Mouse (Mus musculus): ENCODE data around the gene Sema3b. TPM values are rescaled to one million over a fixed set of nuclear protein-coding genes. Genes with fewer than 3 reads are reported as not detected.

Gene Sema3b
- polyA plus RNA-seq, 2 experiments, result 0.22 to 0.33 TPM

DNA sequence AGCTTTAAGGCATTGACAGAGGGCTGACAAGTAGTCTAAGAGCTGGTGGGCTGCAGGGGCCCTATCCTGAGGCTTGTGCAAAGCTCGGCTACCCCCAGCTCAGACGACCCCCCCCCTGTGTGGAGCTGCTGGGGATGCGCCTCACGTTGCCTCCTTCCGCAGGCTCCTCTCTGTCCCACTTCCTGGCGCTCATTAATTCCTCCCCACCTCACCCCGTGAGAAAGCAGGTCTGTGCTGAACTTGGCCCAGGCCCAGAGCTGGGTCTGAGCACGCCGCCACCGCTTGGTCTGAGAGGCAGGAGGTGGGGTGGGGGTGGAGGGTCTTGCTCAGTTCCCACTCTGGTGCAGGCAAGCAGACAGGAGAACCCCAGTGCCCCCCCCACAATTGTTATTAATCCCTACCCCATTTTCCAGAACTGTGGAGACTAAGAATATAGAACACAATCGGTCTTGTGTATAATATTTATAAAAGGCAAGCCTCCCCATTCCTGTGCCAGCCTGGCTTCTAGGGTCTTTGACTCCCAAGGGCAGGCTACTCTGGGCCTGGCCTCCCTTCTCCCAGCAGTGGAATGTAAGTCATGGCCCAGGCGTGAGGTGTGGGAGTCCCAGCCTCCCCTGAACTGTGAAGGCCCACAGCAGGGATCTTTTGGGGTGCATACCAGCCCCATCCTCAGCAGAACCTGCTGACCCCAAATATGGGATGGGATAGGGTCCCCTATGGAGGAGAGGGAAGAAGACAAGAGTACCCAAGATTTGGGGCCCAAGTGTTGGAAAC, 41.9 kb upstream of the Sema3b start:
- no peak overlapping the region for H3K27ac ChIP-seq
- ATAC-seq (ENCODE audit: insufficient read depth) (no peak), DNase-seq (ENCODE audit: low read depth in 3 of 3, low spot score in 3 of 3) (no peak)
- no peak for TF ChIP-seq CTCF (IDR thresholded peaks at IDR 0.05; ENCODE audit: low read depth)
- TF ChIP-seq EP300 (IDR thresholded peaks at IDR 0.05; ENCODE audit: low read depth), result no peak
- H3K9ac ChIP-seq (replicated peaks), result no peak overlapping the region
- H3K4me3 ChIP-seq (ENCODE audit: insufficient read depth in 1 of 2, low read depth in 2 of 2, low read length in 2 of 2), result no peak overlapping the region
- H3K36me3 ChIP-seq (replicated peaks; ENCODE audit: control insufficient read depth, insufficient read depth, low read depth), result no peaks in the 10 kb centered on the region
- H3K9me3 ChIP-seq (ENCODE audit: control insufficient read depth, low read length), result no peaks in the 10 kb centered on the region
- H3K4me2 ChIP-seq (ENCODE audit: low read depth), result no peak overlapping the region
- H3K4me1 ChIP-seq (replicated peaks; ENCODE audit: control insufficient read depth in 2 of 2, insufficient read depth in 2 of 2, low read length in 1 of 2), result no peaks in the 10 kb centered on the region; a peak in 1 of 4 replicates
- WGBS (ENCODE audit: insufficient replicate concordance), result 53% methylated on average over 12 of the region's 12 CpGs
- H3K27me3 ChIP-seq (ENCODE audit: control insufficient read depth, insufficient read depth, low read length), result no peaks in the 10 kb centered on the region

DNA sequence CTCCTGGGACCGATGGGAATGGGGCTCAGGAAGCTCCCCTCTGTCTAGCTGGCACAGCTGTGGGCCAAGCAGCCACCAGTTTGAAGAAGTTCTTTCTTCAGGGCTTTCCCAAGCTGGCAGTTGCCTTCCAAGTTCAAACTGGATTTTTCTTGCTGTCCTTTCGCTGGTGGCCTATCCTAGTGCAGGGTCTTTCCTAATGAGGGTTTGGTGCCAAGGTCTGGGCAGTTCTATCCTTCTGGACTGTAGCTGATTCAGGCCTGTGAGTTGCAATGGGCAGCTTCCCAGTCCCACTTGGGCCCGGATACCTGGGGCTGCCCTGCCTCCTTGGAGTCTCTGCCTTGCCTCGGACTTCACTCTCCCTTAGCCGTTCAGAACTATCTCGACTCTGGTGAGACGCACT, 41.2 kb upstream of the Sema3b start:
- DNase-seq (ENCODE audit: low read depth in 3 of 3, low spot score in 3 of 3), result no peak
- H3K4me2 ChIP-seq (ENCODE audit: low read depth), result no peak overlapping the region
- H3K4me1 ChIP-seq (replicated peaks; ENCODE audit: control insufficient read depth in 2 of 2, insufficient read depth in 2 of 2, low read length in 1 of 2), result peaks cover 0 to 3% of the 10 kb centered on the region in 2 experiments; a peak in 1 of 4 replicates
- 59% methylated on average over 7 of the region's 7 CpGs for WGBS (ENCODE audit: insufficient replicate concordance)
- no peaks in the 10 kb centered on the region for H3K9me3 ChIP-seq (ENCODE audit: control insufficient read depth, low read length)
- no peaks in the 10 kb centered on the region for H3K36me3 ChIP-seq (replicated peaks; ENCODE audit: control insufficient read depth, insufficient read depth, low read depth)
- H3K27me3 ChIP-seq (ENCODE audit: control insufficient read depth, insufficient read depth, low read length), result no peaks in the 10 kb centered on the region
- no peak for ATAC-seq (ENCODE audit: insufficient read depth)
- no peak overlapping the region for H3K27ac ChIP-seq
- H3K4me3 ChIP-seq (ENCODE audit: insufficient read depth in 1 of 2, low read depth in 2 of 2, low read length in 2 of 2), result no peak overlapping the region
- no peak overlapping the region for H3K9ac ChIP-seq (replicated peaks)
- TF ChIP-seq EP300 (IDR thresholded peaks at IDR 0.05; ENCODE audit: low read depth) (no peak), CTCF (IDR thresholded peaks at IDR 0.05; ENCODE audit: low read depth) (no peak)

DNA sequence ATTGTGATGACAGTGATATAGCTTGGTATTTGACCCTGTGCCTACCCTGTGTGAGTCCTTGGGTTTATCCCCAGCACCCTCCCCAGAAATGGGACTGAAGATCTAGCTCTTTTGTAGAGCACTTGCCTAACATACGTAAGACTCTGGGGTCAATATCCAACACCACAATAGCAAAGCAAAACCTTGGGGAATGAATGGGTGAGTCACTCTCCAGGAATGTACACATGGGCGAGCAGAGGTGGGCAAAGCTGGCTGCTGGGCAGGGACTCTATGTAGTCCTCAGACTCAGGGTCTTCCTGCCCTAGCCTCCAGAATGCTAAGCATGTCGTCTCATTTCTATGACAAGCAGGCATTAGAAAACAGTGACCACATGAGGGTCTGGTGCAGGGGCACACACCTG, 39.7 kb upstream of the Sema3b start:
- TF ChIP-seq EP300 (IDR thresholded peaks at IDR 0.05; ENCODE audit: low read depth), result no peak
- TF ChIP-seq CTCF (IDR thresholded peaks at IDR 0.05; ENCODE audit: low read depth), result no peak
- Histone ChIP-seq H3K4me2 (ENCODE audit: low read depth) (no peak overlapping the region), H3K27me3 (ENCODE audit: control insufficient read depth, insufficient read depth, low read length) (no peaks in the 10 kb centered on the region), H3K4me1 (replicated peaks; ENCODE audit: control insufficient read depth in 2 of 2, insufficient read depth in 2 of 2, low read length in 1 of 2) (peaks cover 3 to 14% of the 10 kb centered on the region in 2 experiments), H3K36me3 (replicated peaks; ENCODE audit: control insufficient read depth, insufficient read depth, low read depth) (no peaks in the 10 kb centered on the region), H3K9ac (replicated peaks) (no peak overlapping the region), H3K4me3 (ENCODE audit: insufficient read depth in 1 of 2, low read depth in 2 of 2, low read length in 2 of 2) (no peak overlapping the region), H3K27ac (no peak overlapping the region), H3K9me3 (ENCODE audit: control insufficient read depth, low read length) (no peaks in the 10 kb centered on the region)
- no peak for ATAC-seq (ENCODE audit: insufficient read depth)
- no peak for DNase-seq (ENCODE audit: low read depth in 3 of 3, low spot score in 3 of 3)
- 47% methylated on average over 3 of the region's 3 CpGs for WGBS (ENCODE audit: insufficient replicate concordance)

DNA sequence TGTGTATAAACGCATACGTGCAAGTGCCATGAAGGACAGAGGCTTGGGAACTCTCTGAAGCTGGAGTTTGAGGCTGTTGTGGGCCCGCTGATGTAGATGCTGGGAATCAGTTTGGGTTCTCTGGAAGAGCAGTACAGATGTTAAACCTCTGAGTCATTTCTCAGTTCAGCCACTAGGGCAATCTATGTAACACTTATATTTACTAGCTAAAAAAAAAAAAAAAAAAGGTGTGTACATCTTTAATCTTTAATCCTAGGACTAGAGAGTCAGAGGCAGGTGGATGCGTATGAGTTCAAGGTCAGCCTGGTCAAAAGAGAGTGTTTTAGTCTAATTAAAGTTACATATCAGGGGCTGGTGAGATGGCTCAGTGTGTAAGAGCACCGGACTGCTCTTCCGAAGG, 37.9 kb upstream of the Sema3b start:
- Histone ChIP-seq H3K27me3 (ENCODE audit: control insufficient read depth, insufficient read depth, low read length) (no peaks in the 10 kb centered on the region), H3K9ac (replicated peaks) (no peak overlapping the region), H3K4me2 (ENCODE audit: low read depth) (no peak overlapping the region), H3K4me3 (ENCODE audit: insufficient read depth in 1 of 2, low read depth in 2 of 2, low read length in 2 of 2) (no peak overlapping the region), H3K27ac (no peak overlapping the region), H3K4me1 (replicated peaks; ENCODE audit: control insufficient read depth in 2 of 2, insufficient read depth in 2 of 2, low read length in 1 of 2) (peaks cover 8 to 18% of the 10 kb centered on the region in 2 experiments), H3K36me3 (replicated peaks; ENCODE audit: control insufficient read depth, insufficient read depth, low read depth) (no peaks in the 10 kb centered on the region), H3K9me3 (ENCODE audit: control insufficient read depth, low read length) (no peaks in the 10 kb centered on the region)
- WGBS (ENCODE audit: insufficient replicate concordance), result 64% methylated on average over 6 of the region's 6 CpGs
- TF ChIP-seq EP300 (IDR thresholded peaks at IDR 0.05; ENCODE audit: low read depth) (no peak), CTCF (IDR thresholded peaks at IDR 0.05; ENCODE audit: low read depth) (no peak)
- DNase-seq (ENCODE audit: low read depth in 3 of 3, low spot score in 3 of 3), result no peak
- ATAC-seq (ENCODE audit: insufficient read depth), result no peak

DNA sequence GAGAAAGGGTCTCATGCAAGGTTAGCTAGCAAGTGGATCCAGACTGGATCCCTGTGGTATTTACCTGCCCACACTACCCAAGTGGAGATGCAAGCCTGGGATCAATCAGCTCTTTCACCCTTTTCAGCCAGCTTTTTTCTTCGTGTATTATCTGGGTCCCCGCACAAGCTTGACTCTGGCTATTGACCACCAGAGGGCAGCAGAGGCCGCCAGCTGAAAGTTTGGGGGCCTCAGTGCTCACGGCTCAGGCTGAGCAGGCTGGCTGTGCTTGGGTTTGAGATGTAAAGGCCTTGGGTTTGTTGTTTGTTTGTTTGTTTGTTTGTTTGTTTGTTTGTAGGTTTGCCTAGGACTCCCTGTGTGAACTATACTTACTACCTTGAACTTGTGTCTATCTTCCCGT, 36.5 kb upstream of the Sema3b start:
- TF ChIP-seq EP300 (IDR thresholded peaks at IDR 0.05; ENCODE audit: low read depth), result no peak
- peak; percentile 99 for TF ChIP-seq CTCF (IDR thresholded peaks at IDR 0.05; ENCODE audit: low read depth)
- DNase-seq (ENCODE audit: low read depth in 3 of 3, low spot score in 3 of 3) (peak in 2 of 3 experiments; percentile 64 to 72), ATAC-seq (ENCODE audit: insufficient read depth) (peak; percentile 52)
- 14% methylated on average over 5 of the region's 5 CpGs for WGBS (ENCODE audit: insufficient replicate concordance)
- no peaks in the 10 kb centered on the region for H3K9me3 ChIP-seq (ENCODE audit: control insufficient read depth, low read length)
- H3K27ac ChIP-seq, result no peak overlapping the region
- no peak overlapping the region for H3K9ac ChIP-seq (replicated peaks)
- H3K4me2 ChIP-seq (ENCODE audit: low read depth), result no peak overlapping the region
- no peaks in the 10 kb centered on the region for H3K36me3 ChIP-seq (replicated peaks; ENCODE audit: control insufficient read depth, insufficient read depth, low read depth)
- H3K4me3 ChIP-seq (ENCODE audit: insufficient read depth in 1 of 2, low read depth in 2 of 2, low read length in 2 of 2), result no peak overlapping the region
- H3K27me3 ChIP-seq (ENCODE audit: control insufficient read depth, insufficient read depth, low read length), result no peaks in the 10 kb centered on the region
- peaks cover 8 to 18% of the 10 kb centered on the region in 2 experiments for H3K4me1 ChIP-seq (replicated peaks; ENCODE audit: control insufficient read depth in 2 of 2, insufficient read depth in 2 of 2, low read length in 1 of 2)

Measured in liver, embryonic 14.5 days (tissue).